Mouse (Mus musculus): ENCODE data around the gene D430041D05Rik. TPM values are rescaled to one million over a fixed set of nuclear protein-coding genes. Genes with fewer than 3 reads are reported as not detected.

Gene D430041D05Rik
- polyA plus RNA-seq (2017; shearing (Covaris generic)): under 1 TPM in 1 of 2 experiments, not detected in 1; 0.21 TPM

DNA sequence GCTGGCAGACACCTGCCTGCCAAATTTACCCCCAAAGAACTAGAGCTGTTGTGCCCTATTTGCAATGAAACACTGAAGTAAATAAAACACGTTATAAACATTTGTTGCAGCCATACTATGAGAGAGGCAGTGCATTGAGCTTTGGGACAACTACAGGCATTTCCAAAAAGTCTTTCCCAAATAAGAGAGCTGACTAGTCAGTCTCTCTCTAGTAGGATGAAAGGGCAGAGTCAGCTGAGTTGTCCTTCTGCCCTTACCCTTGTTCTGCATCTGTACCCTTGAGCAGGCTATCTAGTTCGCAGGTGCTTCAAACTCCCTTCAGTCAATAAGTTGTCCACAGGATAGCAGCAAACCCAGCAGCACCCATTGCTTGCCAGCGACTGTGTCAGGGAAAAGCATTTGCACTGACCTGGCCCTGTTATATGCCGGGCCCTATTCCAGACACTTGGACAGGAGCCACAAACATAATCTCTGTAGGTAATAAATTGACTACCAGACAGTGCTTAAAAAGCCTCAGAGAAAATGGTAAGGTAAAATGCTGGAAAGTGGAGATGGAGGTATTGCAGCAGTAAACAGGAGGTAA, at the start of gene D430041D05Rik:
Gene D430041D05Rik, minus strand, starts transcription at position 51 of the 583 bp plus-strand sequence.
- no peak for ATAC-seq

DNA sequence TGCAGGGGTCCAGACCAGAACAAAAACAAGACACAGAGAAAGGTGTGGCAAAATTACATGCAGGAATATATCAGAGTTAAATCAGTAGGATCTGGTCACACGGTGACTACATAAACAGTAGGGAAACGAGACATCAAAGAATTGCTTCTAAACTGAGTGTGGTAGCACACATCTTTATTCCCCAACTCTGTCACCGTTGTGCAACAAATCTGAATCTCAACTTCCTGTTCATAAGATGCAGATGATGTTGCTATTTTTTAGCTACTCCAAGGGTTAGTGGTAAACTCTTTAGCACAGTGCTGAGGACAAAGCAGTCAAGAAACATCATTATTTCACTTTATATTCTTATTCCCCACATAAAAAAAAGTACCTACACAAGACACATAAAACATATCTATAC, 49.2 kb upstream of the D430041D05Rik start:
- ATAC-seq: no peak

- ATAC-seq: peak; percentile 71
Observed at GRCm38 (mm10) chr2:104458569-104459332, 47.9 kb upstream of the D430041D05Rik start.

- no peak for ATAC-seq
Observed at GRCm38 (mm10) chr2:104457106-104457505, 46.3 kb upstream of the D430041D05Rik start.

DNA sequence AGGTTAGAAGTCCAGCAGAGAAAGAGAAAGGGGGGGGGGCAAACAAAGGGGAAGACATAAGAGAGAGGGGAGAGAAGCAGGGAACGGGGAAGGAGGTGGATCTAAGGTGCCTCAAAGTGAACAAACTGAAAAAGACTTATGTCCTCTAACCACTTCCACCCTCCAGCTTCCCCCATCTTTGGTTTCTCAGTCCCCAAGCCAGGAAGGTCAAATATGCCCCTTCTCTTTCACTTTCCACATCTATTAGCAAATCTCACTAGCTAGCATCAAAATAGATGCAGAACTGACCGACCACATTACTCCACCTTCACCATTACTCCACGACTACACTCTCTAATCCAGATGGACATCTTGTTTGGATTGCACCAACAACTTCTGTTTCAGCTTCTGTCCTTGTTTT, 39.9 kb upstream of the D430041D05Rik start:
- no peak for ATAC-seq

GRCm38 (mm10) chr2:104449191-104449590, 38.4 kb upstream of the D430041D05Rik start:
- ATAC-seq: no peak

DNA sequence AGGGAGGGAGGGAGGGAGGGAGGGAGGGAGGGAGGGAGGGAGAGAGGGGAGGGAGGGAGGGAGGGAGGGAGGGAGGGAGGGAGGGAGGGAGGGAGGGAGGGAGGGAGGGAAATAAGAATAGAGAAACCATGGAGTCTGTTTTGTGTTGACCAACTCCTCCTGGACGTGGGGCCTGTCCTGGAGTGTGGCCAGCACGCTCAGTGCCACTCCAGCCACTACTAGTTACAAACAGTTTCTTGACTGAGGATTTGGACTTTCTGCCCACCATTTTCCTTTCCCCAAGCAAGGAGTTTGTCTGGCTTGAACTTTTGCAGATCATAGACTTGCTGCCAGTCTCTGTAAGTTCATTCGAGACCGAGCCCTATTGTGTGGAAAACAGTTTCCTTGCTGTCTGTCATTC, 37.4 kb upstream of the D430041D05Rik start:
- ATAC-seq: no peak

DNA sequence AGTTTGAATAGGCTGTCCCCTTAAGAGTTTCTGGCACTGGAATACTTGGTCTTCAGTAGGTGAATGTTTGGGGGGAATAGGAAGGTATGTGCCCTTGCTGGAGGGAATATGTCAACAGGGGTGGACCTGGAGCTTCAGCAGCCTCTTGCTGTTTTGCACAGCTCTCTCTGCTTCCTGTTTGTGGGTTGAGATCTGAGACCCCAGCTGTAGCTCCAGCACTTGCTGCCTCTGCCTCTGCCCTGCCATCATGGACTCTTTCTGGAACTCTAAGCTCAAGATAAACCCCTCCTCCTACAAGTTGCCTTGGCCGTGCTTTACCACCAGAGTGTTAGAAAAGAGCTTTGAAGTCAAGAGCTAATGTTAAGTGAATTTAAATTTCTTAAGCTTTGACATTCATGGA, 35.2 kb upstream of the D430041D05Rik start:
- no peak for ATAC-seq

DNA sequence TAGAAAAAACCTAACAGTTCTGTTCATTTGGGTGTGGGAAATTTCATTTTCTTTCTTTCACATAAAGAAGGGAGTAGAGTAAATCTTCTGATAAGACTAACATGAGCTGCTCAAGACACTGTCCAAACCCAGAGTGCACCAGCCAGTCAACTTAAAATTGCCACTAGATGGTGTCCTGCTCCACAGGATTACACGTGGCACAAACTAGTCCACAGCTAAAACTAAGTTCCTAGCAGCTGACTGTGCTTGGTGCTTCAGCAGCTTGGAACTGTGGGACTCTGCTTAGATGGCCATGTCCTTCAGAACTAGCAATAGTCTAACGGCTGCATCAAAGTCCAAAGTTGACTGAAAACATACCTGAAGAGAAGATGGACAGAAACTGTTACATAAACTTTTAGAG, 34.0 kb upstream of the D430041D05Rik start:
- peak; percentile 93 for ATAC-seq

GRCm38 (mm10) chr2:104442341-104442740, 31.5 kb upstream of the D430041D05Rik start:
- no peak for ATAC-seq

GRCm38 (mm10) chr2:104436226-104436625, 25.4 kb upstream of the D430041D05Rik start:
- no peak for ATAC-seq

- no peak for ATAC-seq
Observed at GRCm38 (mm10) chr2:104431067-104431466, 20.3 kb upstream of the D430041D05Rik start.

DNA sequence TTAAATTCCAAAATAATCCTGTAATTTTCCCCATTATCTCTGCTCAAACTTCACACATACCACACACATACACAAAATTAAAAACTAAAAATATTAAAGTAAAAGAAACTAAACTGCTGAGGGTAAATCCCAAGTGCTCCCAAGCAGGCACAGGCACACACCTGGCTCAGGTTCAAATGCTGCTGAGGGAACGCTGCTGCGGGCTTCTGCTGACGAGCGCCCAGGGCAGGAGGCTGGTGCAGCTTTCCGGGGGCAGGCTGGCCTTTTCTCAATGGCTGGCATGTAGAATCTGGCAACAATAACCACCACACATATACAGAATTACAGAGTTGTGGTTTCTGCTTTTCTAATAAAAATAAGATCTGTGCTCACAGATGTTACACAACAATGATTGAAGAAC, 19.8 kb upstream of the D430041D05Rik start:
- no peak for ATAC-seq

- ATAC-seq: no peak
Observed at GRCm38 (mm10) chr2:104426112-104426511, 15.3 kb upstream of the D430041D05Rik start.

DNA sequence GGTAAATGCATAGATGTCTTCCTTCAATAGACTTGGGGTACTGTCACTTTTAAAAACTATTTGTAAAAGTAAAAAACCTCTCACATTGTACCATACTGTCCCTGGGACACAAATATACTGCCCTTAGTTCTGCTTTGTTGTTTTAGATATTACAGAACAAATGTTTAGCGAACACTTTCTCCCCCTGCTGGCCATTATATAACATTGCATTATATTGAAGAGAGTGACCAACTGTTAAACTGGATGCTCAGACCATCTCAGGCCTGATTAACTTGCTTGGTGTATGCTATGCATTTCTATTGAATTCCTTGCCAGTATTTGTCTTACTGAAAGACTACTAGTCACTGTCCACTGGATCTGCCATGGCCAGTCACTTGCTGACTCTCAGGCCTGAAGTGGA, 11.4 kb upstream of the D430041D05Rik start:
- ATAC-seq: peak; percentile 49

GRCm38 (mm10) chr2:104420805-104421204, 10.0 kb upstream of the D430041D05Rik start:
- no peak for ATAC-seq

DNA sequence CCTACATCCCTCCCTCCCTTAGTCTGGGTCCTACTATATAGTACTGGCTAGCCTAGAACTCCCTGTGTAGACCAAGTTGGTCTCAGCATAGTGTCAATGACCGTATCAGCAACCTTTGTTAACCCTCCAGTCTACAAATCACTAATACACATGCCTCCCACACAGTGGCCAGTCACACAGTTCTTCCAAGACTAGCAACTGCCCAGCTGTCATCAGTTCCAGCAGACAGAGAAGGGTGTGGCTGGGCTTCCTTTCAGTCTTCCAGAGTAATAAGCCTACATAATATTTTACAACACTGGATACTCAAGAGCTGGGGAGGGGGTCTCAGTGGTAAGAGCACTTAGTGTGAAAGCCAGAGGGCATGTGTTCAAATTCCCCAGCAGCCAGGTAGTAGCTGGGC, 9.2 kb upstream of the D430041D05Rik start:
- no peak for ATAC-seq

DNA sequence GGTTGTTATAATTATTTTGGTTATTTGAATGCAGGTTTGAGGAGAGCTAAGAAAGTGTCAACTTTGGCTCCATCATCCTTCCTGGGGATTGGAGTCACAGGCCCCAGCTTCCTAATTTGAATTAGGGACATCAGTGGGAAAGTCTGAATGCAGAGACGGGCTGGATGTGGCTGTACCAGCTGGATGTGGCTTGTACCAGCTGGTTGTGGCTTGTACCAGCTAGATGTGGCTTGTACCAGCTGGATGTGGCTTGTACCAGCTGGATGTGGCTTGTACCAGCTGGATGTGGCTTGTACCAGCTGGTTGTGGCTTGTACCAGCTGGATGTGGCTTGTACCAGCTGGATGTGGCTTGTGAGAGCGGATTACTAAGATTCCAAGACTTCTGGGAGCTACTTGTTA, 8.6 kb upstream of the D430041D05Rik start:
- ATAC-seq: no peak

DNA sequence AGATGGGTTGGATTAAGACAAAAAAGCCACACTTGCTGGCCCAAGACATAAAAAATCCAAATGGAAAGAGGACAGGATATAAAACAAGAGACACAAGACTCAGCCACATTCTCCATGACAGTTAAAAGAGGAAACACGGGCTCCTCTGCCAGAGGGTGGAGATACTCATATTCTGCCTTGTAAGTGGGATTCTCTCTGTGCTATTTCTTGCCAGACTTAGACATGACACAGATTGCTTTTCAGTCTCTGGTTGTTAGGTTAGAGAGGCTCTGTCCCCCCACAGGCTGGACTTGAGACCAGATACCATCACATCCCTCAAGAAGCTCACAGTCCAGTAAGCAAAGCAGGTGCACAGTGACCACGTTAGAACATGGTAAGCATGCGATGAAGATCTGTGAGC, 2.2 kb upstream of the D430041D05Rik start:
- ATAC-seq: no peak

DNA sequence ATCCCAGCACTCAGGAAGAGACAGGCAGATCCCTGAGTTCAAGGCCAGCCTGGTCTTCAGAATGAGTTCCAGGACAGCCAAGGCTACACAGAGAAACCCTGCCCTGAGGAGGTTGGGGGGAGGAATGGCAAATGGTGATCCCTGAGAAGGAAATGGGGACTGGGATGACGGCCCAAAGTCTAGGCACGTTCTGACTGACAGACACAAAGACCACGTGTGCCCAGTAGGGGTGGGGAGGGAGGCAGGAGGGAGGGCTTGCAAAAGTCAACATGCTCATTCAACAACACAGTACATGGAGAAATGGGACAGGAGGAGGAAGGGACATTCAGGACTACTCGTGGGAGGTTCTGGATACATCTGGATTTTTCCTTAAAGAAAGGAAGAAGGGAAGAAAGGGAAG, 1.7 kb upstream of the D430041D05Rik start:
- no peak for ATAC-seq

GRCm38 (mm10) chr2:104411806-104412205, 993 bp upstream of the D430041D05Rik start:
- no peak for ATAC-seq

DNA sequence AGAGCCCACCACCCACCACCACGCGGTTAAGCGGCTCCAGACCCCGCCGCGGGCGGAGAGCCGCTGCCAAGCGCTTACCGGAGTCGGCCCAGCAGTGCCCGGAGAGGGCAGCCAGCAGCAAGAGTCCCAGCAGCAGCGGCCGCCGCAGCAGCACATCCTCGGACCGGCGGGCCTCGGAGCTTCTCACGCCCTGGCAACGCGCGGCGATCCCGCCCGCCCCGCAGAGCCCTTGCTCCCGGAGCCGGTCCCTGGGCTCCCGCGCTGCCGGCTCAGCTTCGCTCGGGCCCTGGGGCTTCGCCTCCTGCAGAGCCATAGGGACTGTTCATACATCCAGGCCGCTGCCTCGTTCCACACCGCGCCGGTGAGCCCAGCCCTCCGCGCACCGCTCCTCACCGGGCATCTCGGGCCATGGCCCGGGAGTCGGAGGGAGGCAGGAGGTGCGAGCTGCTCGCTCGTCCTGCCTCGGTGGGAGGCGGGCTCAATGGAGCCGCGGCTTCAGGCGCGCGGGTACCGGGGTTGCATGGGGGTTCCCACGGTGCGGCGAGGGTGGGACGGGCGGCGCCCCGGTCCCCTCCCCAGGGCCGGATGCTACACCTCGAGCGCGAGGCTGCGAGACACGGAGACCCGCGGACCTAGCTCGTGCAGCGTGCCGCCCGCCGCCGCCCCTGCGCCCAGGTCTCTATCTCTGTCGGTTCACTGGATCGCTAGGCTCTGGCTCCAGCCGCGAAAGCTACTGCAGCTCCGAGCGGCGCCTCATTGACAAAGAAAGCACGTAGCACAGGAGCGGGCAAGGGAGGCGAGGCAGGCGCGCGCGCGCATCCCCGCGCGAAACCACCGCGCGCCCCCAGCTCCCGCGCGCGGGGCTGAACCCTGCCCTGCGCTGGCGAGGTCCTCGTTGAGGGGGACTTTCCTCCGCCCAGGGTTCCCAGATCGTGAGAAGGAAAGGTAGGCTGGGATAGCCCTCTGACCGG, 677 bp downstream of the D430041D05Rik start:
- no peak for ATAC-seq

GRCm38 (mm10) chr2:104408351-104408750, 2.5 kb downstream of the D430041D05Rik start:
- ATAC-seq: no peak
